Mouse (Mus musculus) limb, embryonic 14.5 days (tissue): ENCODE measurements around the gene Ttll8. TPM values are rescaled to one million over a fixed set of nuclear protein-coding genes. Genes with fewer than 3 reads are reported as not detected.

Experiments
- ATAC-seq: fragments of 200-750 bp; cut with Nextera tagmentation; 2 replicates; pipeline ENCODE4 v1.8.0; 2017; ENCODE audit warnings: low read depth, moderate number of reproducible peaks, moderate TSS enrichment; ENCODE audit not compliant: low FRiP score
- DNase-seq: peaks from one replicate; pipeline ENCODE4 v3.0.0-alpha.2; 2015; ENCODE audit warnings: low spot score
- H3K27ac ChIP-seq: fragments of 300-500 bp; sonication (generic); replicated peaks from 2 replicates; pipeline ENCODE4 v1.5.1; 2014; ENCODE audit warnings: low read depth, mild to moderate bottlenecking, low read length, moderate library complexity, mixed read lengths
- H3K27me3 ChIP-seq: fragments of 300-500 bp; sonication (generic); 2 replicates; pipeline ENCODE4 v1.6.1; 2014; ENCODE audit warnings: low read length, mixed read lengths; ENCODE audit not compliant: control insufficient read depth, insufficient read depth
- H3K36me3 ChIP-seq: fragments of 300-500 bp; sonication (generic); 2 replicates; pipeline ENCODE4 v1.6.1; 2014; ENCODE audit warnings: mild to moderate bottlenecking, low read length, moderate library complexity, mixed read lengths; ENCODE audit not compliant: control insufficient read depth, insufficient read depth
- H3K4me1 ChIP-seq: fragments of 300-500 bp; sonication (generic); 2 replicates; pipeline ENCODE4 v1.6.1; 2014; ENCODE audit warnings: antibody characterized with exemption, low read length, mixed read lengths; ENCODE audit not compliant: control insufficient read depth, insufficient read depth
- H3K4me2 ChIP-seq: fragments of 300-500 bp; sonication (generic); replicated peaks from 2 replicates; pipeline ENCODE4 v1.6.1; 2014; ENCODE audit warnings: low read depth, mild to moderate bottlenecking, low read length, moderate library complexity; ENCODE audit not compliant: severe bottlenecking
- H3K4me3 ChIP-seq: fragments of 300-500 bp; sonication (generic); replicated peaks from 2 replicates; pipeline ENCODE4 v1.5.1; 2014; ENCODE audit warnings: low read length
- H3K9ac ChIP-seq: fragments of 300-500 bp; sonication (generic); 2 replicates; pipeline ENCODE4 v1.6.1; 2014; ENCODE audit warnings: mild to moderate bottlenecking, low read depth, low read length, moderate library complexity; ENCODE audit not compliant: severe bottlenecking
- H3K9me3 ChIP-seq: fragments of 300-500 bp; sonication (generic); 2 replicates; pipeline ENCODE4 v1.6.1; 2016; ENCODE audit warnings: low read length; ENCODE audit not compliant: control insufficient read depth
- POLR2A ChIP-seq: fragments of 200-500 bp; IDR thresholded peaks from 2 replicates; pipeline ENCODE4 v1.8.0; 2012; ENCODE audit warnings: inconsistent platforms, mild to moderate bottlenecking, moderate library complexity, borderline replicate concordance; ENCODE audit not compliant: insufficient read depth, insufficient read length; ENCODE audit errors: extremely low read depth
- WGBS: fragments of 180-500 bp; shearing (Covaris S2); extraction: QIAGEN DNeasy Blood & Tissue Kit; methylation state at CpG from one replicate; pipeline ENCODE4 v1.1.7; 2014; 5-methylcytosine and 5-hydroxymethylcytosine counted together
- polyA plus RNA-seq, 2 experiments: library from polyadenylated mRNA; depleted of rRNA in 1 of 2; stranded (reverse) in 1 of 2; unstranded in 1 of 2; fragments of >200 nt; fragmentation: Nextera tagmentation in 1 of 2; extraction: Ambion mirVana in 1 of 2; gene quantifications; 2 replicates each; pipeline versions ENCODE4 v1.2.1 to v1.2.3; 2012 to 2014

Ttll8 gene
- polyA plus RNA-seq, 2 experiments: 0.08 TPM; not detected in 1

DNA sequence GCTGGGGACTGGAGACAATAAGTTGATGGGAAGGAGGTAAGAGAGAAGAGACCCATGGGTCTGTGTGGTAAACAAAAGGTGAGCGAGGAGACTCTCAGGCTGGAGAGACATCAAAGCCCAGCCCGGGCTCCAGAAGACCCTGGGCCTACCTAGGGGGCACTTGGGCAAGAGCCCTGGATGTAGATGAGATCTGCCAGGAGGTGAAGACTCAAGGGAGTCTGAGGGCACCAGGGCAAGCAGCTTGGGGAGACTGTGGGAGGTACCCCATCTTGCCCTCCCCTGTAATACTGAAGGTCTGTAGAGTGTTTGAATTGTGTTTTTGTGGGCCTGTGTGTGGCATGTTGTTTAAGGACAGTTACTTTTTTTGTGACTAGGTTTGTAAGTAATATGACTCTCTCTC lies 95.5 kb downstream of the Ttll8 start:
- Histone ChIP-seq H3K4me3 (no peak overlapping the region), H3K9me3 (no peaks in the 10 kb centered on the region), H3K27ac (no peak overlapping the region), H3K4me2 (no peak overlapping the region), H3K4me1 (peaks cover 24% of the 10 kb centered on the region), H3K36me3 (no peaks in the 10 kb centered on the region), H3K27me3 (no peaks in the 10 kb centered on the region), H3K9ac (no peak overlapping the region; the same call in 1 of the 2 replicates)
- no peak for TF ChIP-seq POLR2A
- 73% methylated on average over 2 of the region's 2 CpGs for WGBS
- ATAC-seq: no peak
- no peak for DNase-seq

DNA sequence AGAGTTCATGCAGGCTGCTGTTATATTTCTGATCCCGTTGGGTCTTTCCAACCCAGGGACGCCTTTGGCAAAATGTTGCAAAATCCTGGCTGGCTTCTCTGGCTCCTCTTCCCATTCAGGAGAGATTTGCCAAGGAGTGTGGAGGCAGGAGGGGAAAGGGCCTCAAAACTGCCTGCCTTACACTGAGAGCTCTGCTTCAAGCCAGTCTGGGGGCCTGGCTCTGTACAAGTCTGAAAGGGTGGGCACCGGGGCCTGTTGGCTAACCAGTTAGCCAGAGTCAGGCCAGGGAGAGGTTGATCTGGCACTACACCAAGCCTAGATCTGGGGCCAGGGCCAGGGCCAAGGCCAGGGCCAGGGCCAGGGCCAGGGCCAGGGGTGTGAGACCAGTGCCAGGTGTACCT lies 96.1 kb downstream of the Ttll8 start:
- no peak for TF ChIP-seq POLR2A
- DNase-seq: no peak
- no peak for ATAC-seq
- Histone ChIP-seq H3K4me1 (peaks cover 24% of the 10 kb centered on the region), H3K27me3 (no peaks in the 10 kb centered on the region), H3K4me3 (no peak overlapping the region), H3K9ac (no peak overlapping the region), H3K4me2 (no peak overlapping the region), H3K27ac (no peak overlapping the region), H3K9me3 (no peaks in the 10 kb centered on the region), H3K36me3 (no peaks in the 10 kb centered on the region)
- WGBS: 79% methylated on average over 3 of the region's 3 CpGs

DNA sequence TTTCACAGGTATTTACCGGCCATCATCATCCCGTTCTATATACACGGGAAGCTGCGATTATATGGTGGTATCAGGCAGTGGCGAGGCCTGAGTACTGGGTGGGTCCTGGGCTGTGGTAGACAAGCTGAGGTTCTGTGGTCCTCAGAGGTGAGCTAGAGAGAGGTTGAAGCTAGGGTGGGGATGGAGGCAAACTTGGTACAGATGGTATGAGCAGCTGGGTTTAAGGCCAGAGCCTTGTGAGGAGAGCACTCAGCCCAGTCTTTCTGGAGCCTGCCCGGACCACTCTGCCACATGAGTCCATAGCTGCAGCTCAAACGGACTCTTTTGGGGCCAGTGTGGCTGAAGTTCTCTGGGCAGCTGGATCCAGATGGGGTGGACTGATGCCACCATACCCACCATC lies 96.9 kb downstream of the Ttll8 start:
- Histone ChIP-seq H3K9me3 (no peaks in the 10 kb centered on the region), H3K27ac (no peak overlapping the region), H3K4me2 (no peak overlapping the region), H3K4me1 (peaks cover 24% of the 10 kb centered on the region), H3K4me3 (no peak overlapping the region), H3K36me3 (no peaks in the 10 kb centered on the region), H3K9ac (no peak overlapping the region), H3K27me3 (no peaks in the 10 kb centered on the region)
- no peak for TF ChIP-seq POLR2A
- WGBS: 84% methylated on average over 7 of the region's 7 CpGs
- ATAC-seq (no peak), DNase-seq (no peak)

DNA sequence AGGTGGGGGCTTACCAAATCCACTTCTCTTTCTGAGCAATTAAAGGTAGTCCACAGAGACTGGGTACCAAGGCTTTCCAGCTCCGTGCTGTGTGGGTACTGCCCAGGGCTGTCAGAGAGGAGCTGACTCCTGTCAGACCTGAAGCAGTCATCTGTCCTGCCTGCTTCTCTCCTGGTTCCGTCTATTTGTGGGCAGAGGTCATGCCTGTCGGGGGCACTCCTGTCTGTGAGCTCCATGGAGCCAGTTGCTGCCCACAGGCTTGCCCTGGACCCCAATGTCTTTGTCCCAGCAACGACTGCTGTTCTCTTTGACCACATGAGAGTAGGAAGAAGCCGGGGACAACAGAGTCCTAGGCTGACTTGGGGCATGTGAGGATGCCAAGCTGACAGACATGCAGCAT lies 97.6 kb downstream of the Ttll8 start:
- H3K27ac ChIP-seq: no peak overlapping the region
- DNase-seq (no peak), ATAC-seq (no peak)
- no peak overlapping the region for H3K9ac ChIP-seq
- H3K4me2 ChIP-seq: no peak overlapping the region
- peaks cover 24% of the 10 kb centered on the region for H3K4me1 ChIP-seq
- no peak for TF ChIP-seq POLR2A
- no peaks in the 10 kb centered on the region for H3K27me3 ChIP-seq
- H3K4me3 ChIP-seq: no peak overlapping the region
- H3K36me3 ChIP-seq: no peaks in the 10 kb centered on the region
- 86% methylated on average over 5 of the region's 5 CpGs for WGBS
- no peaks in the 10 kb centered on the region for H3K9me3 ChIP-seq

DNA sequence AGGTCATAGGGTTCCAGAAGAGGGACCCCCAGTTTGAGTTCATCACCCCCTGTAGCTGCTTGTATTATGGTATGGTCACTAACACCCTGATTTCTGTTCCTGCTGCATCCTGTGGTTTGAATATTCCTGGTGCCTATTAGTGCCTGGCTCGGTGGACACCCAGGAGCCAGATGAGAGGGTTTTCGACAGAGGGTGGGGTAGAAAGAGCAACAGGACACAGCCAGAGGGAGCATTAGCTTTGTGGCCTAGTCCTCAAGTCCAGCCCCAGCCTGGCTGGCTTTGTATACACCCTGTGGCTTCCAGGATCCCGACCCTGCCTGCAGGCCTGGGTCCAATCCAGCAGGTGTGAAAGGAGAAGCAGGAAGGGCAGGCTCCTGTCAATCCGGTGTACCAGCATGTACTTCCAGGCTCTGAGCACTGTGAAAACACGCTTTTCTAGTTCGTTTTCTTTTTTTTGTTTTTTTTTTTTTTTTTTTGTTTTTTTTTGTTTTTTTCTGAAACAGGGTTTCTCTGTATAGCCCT lies 98.3 kb downstream of the Ttll8 start:
- Histone ChIP-seq H3K27me3 (no peaks in the 10 kb centered on the region), H3K27ac (no peak overlapping the region), H3K9ac (no peak overlapping the region), H3K9me3 (no peaks in the 10 kb centered on the region), H3K4me3 (no peak overlapping the region), H3K36me3 (no peaks in the 10 kb centered on the region), H3K4me2 (no peak overlapping the region), H3K4me1 (peaks cover 17% of the 10 kb centered on the region)
- 70% methylated on average over 6 of the region's 6 CpGs for WGBS
- ATAC-seq (no peak), DNase-seq (no peak)
- TF ChIP-seq POLR2A: no peak
